Mouse (Mus musculus) CD8-positive naive resting alpha-beta T cell, adult 57 days (primary cell): Measurements from ENCODE around the gene Sftpa1. TPM values are rescaled to one million over a fixed set of nuclear protein-coding genes. Genes with fewer than 3 reads are reported as not detected.

ENCODE experiments used
- total RNA-seq: library from RNA; stranded (reverse); gene quantifications from one replicate; pipeline ENCODE4 v1.2.4, GENCODE M21; 2023

Sftpa1 gene
- not detected for total RNA-seq

DNA sequence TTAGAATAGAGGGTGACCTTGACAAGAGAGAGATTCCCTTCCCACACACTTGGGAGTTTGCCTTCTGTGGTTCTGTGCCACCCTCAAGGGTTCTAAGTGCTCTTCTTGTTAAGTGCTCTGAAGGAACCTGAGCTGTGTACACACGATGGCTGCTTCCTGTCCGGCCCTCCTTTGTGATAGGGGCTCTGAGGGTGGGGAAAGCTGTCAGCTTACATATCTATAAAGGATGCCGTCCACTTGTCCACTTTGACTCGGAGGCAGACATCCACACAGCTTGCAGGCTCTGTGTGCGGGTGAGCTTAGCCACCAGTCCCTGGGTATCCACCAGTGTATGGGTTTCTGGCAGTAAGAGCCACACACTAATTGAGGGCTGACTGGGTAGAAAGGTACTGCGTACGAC is at the start of gene Sftpa1:
Sftpa1 (plus strand) TSS at position 243 of the 400 bp plus-strand sequence.

GRCm38 (mm10) chr14:41104853-41105444 is 26.6 kb upstream of the Sftpa1 start, which contains the start of gene Mat1a:
Mat1a (plus strand) TSS chr14:41105035.

GRCm38 (mm10) chr14:41151220-41151898 is 19.8 kb downstream of the Sftpa1 start, which contains the start of gene Mbl1:
Mbl1 (plus strand) TSS chr14:41151458.

GRCm38 (mm10) chr14:41185059-41185821 is 53.7 kb downstream of the Sftpa1 start, which contains the start of gene Sftpd:
Sftpd (minus strand) TSS chr14:41185149.

Other genes starting within 250 kb of the Sftpa1 start
- 10.3 TPM for gene Sh2d4b, start 238.5 kb upstream of the Sftpa1 start, total RNA-seq
- gene Tspan14, start 165.0 kb upstream of the Sftpa1 start, total RNA-seq: 112 TPM
- 10.7 TPM for gene Fam213a, start 118.0 kb upstream of the Sftpa1 start, total RNA-seq
- not detected for gene Dydc2, start 62.6 kb upstream of the Sftpa1 start, total RNA-seq
- gene Dydc1, start 58.9 kb upstream of the Sftpa1 start, total RNA-seq: not detected
- not detected for gene Mat1a, start 26.7 kb upstream of the Sftpa1 start, total RNA-seq
- not detected for gene Mbl1, start 19.7 kb downstream of the Sftpa1 start, total RNA-seq
- not detected for gene Sftpd, start 53.4 kb downstream of the Sftpa1 start, total RNA-seq
- not detected for gene Gm2832, start 147.0 kb downstream of the Sftpa1 start, total RNA-seq
- gene Gm5798, start 216.8 kb downstream of the Sftpa1 start, total RNA-seq: not detected